Mouse (Mus musculus): Measurements from ENCODE around the gene Bcl11a.

DNA sequence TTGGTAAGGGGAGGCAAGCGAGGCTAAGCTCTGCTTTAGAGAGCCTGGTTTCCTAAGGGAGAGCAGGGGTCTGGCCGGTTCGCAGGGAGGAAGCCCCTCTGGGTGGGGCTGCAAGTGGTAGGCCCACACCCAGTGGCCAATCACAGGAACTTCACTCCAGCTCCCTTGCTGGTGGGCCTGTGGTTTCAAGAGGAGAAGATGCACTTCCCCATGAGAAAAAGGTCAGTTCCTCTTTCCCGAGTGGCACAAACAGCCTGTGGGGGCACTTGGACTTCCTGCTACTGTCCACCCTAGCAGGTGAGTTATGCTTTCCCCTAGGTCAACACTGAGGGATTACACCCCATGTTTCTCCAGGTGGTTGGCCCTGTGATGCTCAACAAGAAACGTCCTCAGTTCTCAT, 107.1 kb downstream of the Bcl11a start:
- TF ChIP-seq GATA1 (IDR thresholded peaks at IDR 0.05; ENCODE audit: borderline replicate concordance, low read length) (no peak), FLI1 (IDR thresholded peaks at IDR 0.05; ENCODE audit: low read length) (no peak)

Data from megakaryocyte, embryonic 14.5 days (primary cell).